Mouse (Mus musculus): ENCODE measurements around the gene Ttll11. TPM values are rescaled to one million over a fixed set of nuclear protein-coding genes. Genes with fewer than 3 reads are reported as not detected.

The Ttll11 gene
- polyA plus RNA-seq, 1 experiment from 2014 or later = 3.0 TPM

DNA sequence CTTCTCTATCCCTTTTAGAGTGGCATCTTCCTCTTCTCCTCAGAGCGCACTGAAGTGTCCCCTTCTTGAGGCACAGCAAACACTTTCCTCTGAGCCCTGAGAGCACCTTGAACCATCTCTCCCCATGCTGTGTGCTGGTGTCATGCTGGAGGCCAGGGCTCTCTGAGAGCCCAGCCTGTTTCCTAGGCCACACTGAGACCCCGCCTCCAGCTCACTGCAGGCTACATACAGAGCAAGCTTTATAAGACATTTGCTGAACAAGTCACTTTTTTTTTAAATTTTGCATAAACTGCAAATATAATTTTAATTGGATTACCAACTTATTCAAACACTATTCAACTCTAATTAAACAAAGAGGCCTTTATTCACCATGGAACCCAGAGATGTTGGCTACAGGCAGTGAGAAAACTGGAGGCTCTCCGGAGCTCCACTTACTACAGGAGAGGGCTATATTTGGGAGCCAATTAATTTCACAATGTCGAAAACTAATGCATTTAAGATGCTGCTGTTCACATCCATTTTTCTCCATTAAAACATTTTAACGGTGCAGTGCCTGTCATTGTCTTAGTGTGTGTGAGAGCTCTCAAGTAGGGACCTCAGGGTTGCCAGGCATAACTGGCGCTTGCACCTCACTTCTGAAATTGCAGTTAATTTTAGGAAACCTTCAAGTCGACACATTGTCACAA, 119.9 kb downstream of the Ttll11 start:
- ATAC-seq (ENCODE audit: low FRiP score) (no peak), DNase-seq (ENCODE audit: low spot score, missing footprints) (no peak)
- Histone ChIP-seq H3K4me1 (ENCODE audit: control insufficient read depth, insufficient read depth, low read length) (no peaks in the 10 kb centered on the region), H3K27me3 (ENCODE audit: control insufficient read depth, insufficient read depth, low read length) (no peaks in the 10 kb centered on the region), H3K4me2 (no peak overlapping the region), H3K9me3 (ENCODE audit: control insufficient read depth, low read length) (no peaks in the 10 kb centered on the region), H3K9ac (ENCODE audit: low read length) (no peak overlapping the region), H3K27ac (ENCODE audit: low read depth, low read length) (no peak overlapping the region), H3K4me3 (ENCODE audit: low read depth, low read length) (no peak overlapping the region), H3K36me3 (ENCODE audit: control insufficient read depth, insufficient read depth, low read length) (no peaks in the 10 kb centered on the region)
- 81% methylated on average over 7 of the region's 7 CpGs for WGBS

DNA sequence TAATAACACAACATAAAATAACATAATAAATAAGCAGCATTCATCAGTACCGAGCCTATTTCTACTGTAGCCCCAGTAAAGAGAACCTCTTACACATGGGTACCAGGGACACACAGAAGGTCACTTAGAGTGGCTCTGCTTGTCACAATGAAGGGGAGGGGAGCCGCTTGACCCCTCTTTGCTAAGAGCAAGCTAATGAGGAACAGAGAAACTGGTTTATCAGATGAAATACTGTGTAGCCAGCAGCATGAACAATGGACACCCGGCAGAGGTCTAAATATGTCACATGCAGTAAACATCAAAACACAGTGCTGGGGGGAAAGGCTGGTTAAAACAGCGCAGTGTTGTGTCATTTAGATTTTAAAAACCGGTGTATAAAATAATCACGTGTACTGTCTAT, 121.4 kb downstream of the Ttll11 start:
- Histone ChIP-seq H3K4me1 (ENCODE audit: control insufficient read depth, insufficient read depth, low read length) (no peaks in the 10 kb centered on the region), H3K4me2 (no peak overlapping the region), H3K4me3 (ENCODE audit: low read depth, low read length) (no peak overlapping the region), H3K9ac (ENCODE audit: low read length) (no peak overlapping the region), H3K36me3 (ENCODE audit: control insufficient read depth, insufficient read depth, low read length) (no peaks in the 10 kb centered on the region), H3K27ac (ENCODE audit: low read depth, low read length) (no peak overlapping the region), H3K27me3 (ENCODE audit: control insufficient read depth, insufficient read depth, low read length) (no peaks in the 10 kb centered on the region), H3K9me3 (ENCODE audit: control insufficient read depth, low read length) (no peaks in the 10 kb centered on the region)
- WGBS = 81% methylated on average over 6 of the region's 6 CpGs
- no peak for ATAC-seq (ENCODE audit: low FRiP score)
- no peak for DNase-seq (ENCODE audit: low spot score, missing footprints)

DNA sequence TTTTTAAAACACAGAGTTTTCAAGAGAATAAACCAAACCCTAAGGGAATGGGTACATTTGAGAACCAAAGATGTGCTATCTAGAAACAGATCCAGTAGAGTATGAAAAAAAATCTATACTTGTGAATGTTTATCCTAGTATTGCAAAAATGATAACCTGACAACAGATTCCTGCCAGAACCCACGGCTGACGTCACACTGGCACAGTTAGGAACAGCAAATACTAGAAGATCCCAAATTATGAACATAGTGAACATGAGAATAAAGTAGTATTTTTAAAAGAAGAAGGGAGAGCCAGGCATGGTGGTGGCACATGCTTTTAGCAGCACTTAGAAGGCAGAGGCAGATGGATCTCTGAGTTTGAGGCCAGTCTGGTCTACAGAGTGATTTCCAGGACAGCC, 122.8 kb downstream of the Ttll11 start:
- H3K9me3 ChIP-seq (ENCODE audit: control insufficient read depth, low read length) = no peaks in the 10 kb centered on the region
- H3K9ac ChIP-seq (ENCODE audit: low read length) = no peak overlapping the region
- H3K4me1 ChIP-seq (ENCODE audit: control insufficient read depth, insufficient read depth, low read length) = peaks cover 8% of the 10 kb centered on the region
- H3K4me3 ChIP-seq (ENCODE audit: low read depth, low read length) = no peak overlapping the region
- ATAC-seq (ENCODE audit: low FRiP score) = no peak
- no peaks in the 10 kb centered on the region for H3K36me3 ChIP-seq (ENCODE audit: control insufficient read depth, insufficient read depth, low read length)
- H3K27ac ChIP-seq (ENCODE audit: low read depth, low read length) = no peak overlapping the region
- no peak overlapping the region for H3K4me2 ChIP-seq
- WGBS = 81% methylated on average over 2 of the region's 2 CpGs
- no peaks in the 10 kb centered on the region for H3K27me3 ChIP-seq (ENCODE audit: control insufficient read depth, insufficient read depth, low read length)
- no peak for DNase-seq (ENCODE audit: low spot score, missing footprints)

DNA sequence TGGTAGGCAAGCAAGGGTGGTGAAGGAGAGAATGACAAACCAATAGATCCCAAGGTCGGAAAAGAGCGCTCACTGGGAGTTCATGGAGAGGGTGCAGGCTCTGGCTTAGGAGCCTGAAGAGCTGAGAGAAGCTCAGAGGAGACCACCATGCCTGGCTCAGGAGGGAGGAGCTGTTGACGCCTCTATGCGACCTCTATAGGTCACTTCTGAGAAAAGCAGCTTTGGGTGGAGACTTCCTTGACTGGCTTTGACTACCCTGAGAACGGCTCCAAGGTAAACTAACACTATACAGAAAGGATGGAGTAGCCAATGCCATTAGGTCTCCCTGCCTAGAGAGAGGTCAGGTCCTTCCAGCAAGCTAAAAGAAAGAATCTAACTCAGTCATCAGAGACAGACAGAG, 124.8 kb downstream of the Ttll11 start:
- no peak overlapping the region for H3K4me3 ChIP-seq (ENCODE audit: low read depth, low read length)
- H3K9ac ChIP-seq (ENCODE audit: low read length) = no peak overlapping the region
- H3K4me2 ChIP-seq = no peak overlapping the region
- DNase-seq (ENCODE audit: low spot score, missing footprints) (no peak), ATAC-seq (ENCODE audit: low FRiP score) (no peak)
- H3K27me3 ChIP-seq (ENCODE audit: control insufficient read depth, insufficient read depth, low read length) = peaks cover 3% of the 10 kb centered on the region; the same call in 1 of the 2 replicates
- 32% methylated on average over 5 of the region's 5 CpGs for WGBS
- H3K36me3 ChIP-seq (ENCODE audit: control insufficient read depth, insufficient read depth, low read length) = no peaks in the 10 kb centered on the region
- no peaks in the 10 kb centered on the region for H3K9me3 ChIP-seq (ENCODE audit: control insufficient read depth, low read length)
- peaks cover 12% of the 10 kb centered on the region for H3K4me1 ChIP-seq (ENCODE audit: control insufficient read depth, insufficient read depth, low read length)
- H3K27ac ChIP-seq (ENCODE audit: low read depth, low read length) = no peak overlapping the region

DNA sequence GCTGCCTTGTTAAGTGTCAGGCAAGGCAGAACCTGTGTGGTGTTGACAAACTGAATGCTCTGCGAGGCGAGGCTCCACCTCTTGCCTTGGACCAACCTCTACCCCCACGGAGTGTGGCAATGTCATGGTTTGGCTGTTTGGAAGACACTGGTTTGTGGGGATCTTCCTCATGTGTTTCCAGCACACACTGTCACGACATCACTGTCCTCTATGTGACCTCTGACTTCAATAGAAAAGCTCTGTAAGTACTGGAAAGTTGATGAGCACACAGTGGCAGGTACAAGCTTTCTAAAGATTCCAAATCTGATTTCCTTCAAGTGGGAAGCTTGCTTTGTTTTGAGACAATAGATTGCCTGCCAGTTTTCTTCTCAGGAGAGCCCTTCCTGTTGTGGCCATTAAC, 126.7 kb downstream of the Ttll11 start:
- H3K27me3 ChIP-seq (ENCODE audit: control insufficient read depth, insufficient read depth, low read length) = peaks cover 3% of the 10 kb centered on the region; the same call in 1 of the 2 replicates
- no peak overlapping the region for H3K27ac ChIP-seq (ENCODE audit: low read depth, low read length)
- DNase-seq (ENCODE audit: low spot score, missing footprints) = no peak
- H3K4me3 ChIP-seq (ENCODE audit: low read depth, low read length) = no peak overlapping the region
- WGBS = 68% methylated on average over 4 of the region's 4 CpGs
- H3K9me3 ChIP-seq (ENCODE audit: control insufficient read depth, low read length) = no peaks in the 10 kb centered on the region; the same call in 1 of the 2 replicates
- no peak overlapping the region for H3K9ac ChIP-seq (ENCODE audit: low read length)
- no peaks in the 10 kb centered on the region for H3K36me3 ChIP-seq (ENCODE audit: control insufficient read depth, insufficient read depth, low read length)
- ATAC-seq (ENCODE audit: low FRiP score) = no peak
- H3K4me2 ChIP-seq = no peak overlapping the region
- peaks cover 12% of the 10 kb centered on the region for H3K4me1 ChIP-seq (ENCODE audit: control insufficient read depth, insufficient read depth, low read length)

DNA sequence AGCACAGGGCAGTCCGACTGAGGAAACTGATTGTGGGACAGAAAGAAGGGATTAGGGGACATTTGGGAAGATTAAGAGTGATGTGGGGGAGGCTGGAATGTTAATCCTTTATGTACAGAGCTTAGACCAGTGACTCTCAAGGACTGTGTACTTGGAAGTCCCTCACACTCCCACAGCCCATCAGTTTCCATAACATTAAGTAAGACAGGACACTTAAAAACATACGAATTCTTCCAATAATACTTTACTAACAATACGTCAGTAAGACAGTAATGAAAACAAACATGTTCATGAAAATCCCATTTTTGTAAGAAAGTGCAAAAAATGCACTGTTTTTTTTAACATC, 127.6 kb downstream of the Ttll11 start:
- H3K4me3 ChIP-seq (ENCODE audit: low read depth, low read length) = no peak overlapping the region
- ATAC-seq (ENCODE audit: low FRiP score) (peak; percentile 64; the same call in 1 of the 2 replicates), DNase-seq (ENCODE audit: low spot score, missing footprints) (no peak)
- H3K27ac ChIP-seq (ENCODE audit: low read depth, low read length) = no peak overlapping the region; the same call in 1 of the 2 replicates
- no peak overlapping the region; the same call in 1 of the 2 replicates for H3K4me2 ChIP-seq
- no peaks in the 10 kb centered on the region for H3K36me3 ChIP-seq (ENCODE audit: control insufficient read depth, insufficient read depth, low read length)
- no peak overlapping the region for H3K9ac ChIP-seq (ENCODE audit: low read length)
- no peaks in the 10 kb centered on the region; the same call in 1 of the 2 replicates for H3K9me3 ChIP-seq (ENCODE audit: control insufficient read depth, low read length)
- WGBS = 24% methylated on average over 3 of the region's 3 CpGs
- H3K4me1 ChIP-seq (ENCODE audit: control insufficient read depth, insufficient read depth, low read length) = peaks cover 12% of the 10 kb centered on the region
- peaks cover 3% of the 10 kb centered on the region; the same call in 1 of the 2 replicates for H3K27me3 ChIP-seq (ENCODE audit: control insufficient read depth, insufficient read depth, low read length)

DNA sequence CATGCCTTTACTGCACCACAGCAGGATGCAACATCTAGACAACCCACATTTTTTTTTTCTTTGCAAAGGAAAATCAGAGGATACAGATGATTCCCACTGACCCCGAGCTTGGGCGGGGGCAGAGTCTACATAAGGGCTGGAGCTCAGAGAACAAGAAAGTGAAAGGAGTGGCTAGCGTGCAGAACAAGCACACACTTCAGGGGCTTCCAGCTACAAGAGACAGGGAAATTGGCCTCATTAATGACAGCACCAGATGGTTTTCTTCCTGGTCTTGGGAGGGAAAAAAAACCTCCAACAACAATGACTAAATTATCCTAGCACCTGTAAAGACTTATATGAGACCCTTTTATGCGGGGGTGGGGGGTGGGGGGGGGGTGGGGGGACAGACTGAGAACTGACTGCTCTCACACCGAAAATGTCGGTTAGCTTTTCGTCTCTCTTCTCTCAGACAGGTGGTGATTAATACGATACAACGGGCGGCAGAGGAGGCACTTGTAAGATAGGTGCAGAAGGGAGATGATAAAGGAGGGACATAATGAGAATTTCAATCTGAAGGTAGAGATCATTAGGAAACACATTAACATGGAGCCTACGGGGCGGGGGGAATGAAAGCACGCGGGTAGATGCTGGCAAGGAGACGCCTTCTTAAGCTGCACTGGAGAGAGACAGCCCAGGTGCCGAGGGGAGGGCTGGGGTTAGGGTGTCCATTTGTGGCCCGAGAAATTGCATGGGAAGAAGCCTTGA, 128.1 kb downstream of the Ttll11 start:
- ATAC-seq (ENCODE audit: low FRiP score) (peak; percentile 41; the same call in 1 of the 2 replicates), DNase-seq (ENCODE audit: low spot score, missing footprints) (no peak)
- no peaks in the 10 kb centered on the region; the same call in 1 of the 2 replicates for H3K9me3 ChIP-seq (ENCODE audit: control insufficient read depth, low read length)
- peaks cover 12% of the 10 kb centered on the region for H3K4me1 ChIP-seq (ENCODE audit: control insufficient read depth, insufficient read depth, low read length)
- 30% methylated on average over 17 of the region's 17 CpGs for WGBS
- peak overlapping the region; percentile 24; the same call in 1 of the 2 replicates for H3K4me2 ChIP-seq
- H3K27me3 ChIP-seq (ENCODE audit: control insufficient read depth, insufficient read depth, low read length) = peaks cover 3% of the 10 kb centered on the region; the same call in 1 of the 2 replicates
- H3K4me3 ChIP-seq (ENCODE audit: low read depth, low read length) = no peak overlapping the region
- no peaks in the 10 kb centered on the region for H3K36me3 ChIP-seq (ENCODE audit: control insufficient read depth, insufficient read depth, low read length)
- no peak overlapping the region for H3K9ac ChIP-seq (ENCODE audit: low read length)
- no peak overlapping the region; the same call in 1 of the 2 replicates for H3K27ac ChIP-seq (ENCODE audit: low read depth, low read length)

DNA sequence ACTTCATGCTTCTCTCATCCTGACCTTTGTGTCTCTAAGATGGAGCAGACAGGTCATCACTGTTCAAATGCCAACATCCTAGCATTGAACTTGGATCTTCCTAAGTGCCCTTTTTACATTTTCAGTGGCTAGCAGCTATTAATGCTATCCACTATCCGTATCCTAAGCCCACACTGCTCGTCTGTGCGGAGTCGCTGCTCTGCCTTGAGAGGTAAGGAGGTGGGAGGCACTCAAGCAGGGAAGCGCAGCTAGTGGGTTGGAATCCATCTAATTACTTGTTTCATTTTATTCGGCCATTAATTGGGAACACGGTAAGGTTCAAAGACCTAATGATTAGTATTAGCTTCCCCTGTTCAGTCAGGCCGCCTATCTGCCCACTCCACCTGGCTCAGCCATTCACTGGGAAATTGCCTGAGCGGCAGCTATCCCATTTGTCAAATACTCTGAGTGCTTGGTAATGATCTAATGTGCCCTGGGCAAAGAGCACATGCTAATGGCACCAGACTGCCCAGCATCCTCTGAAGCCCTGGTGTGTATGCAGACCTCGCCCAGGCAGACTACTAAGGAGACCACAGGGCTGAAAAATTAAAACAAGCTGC, 130.0 kb downstream of the Ttll11 start:
- H3K4me1 ChIP-seq (ENCODE audit: control insufficient read depth, insufficient read depth, low read length) = peaks cover 17% of the 10 kb centered on the region
- no peak overlapping the region for H3K4me2 ChIP-seq
- H3K9ac ChIP-seq (ENCODE audit: low read length) = no peak overlapping the region
- H3K4me3 ChIP-seq (ENCODE audit: low read depth, low read length) = no peak overlapping the region
- ATAC-seq (ENCODE audit: low FRiP score) = peak; percentile 33
- no peaks in the 10 kb centered on the region for H3K36me3 ChIP-seq (ENCODE audit: control insufficient read depth, insufficient read depth, low read length)
- DNase-seq (ENCODE audit: low spot score, missing footprints) = no peak
- no peaks in the 10 kb centered on the region; the same call in 1 of the 2 replicates for H3K9me3 ChIP-seq (ENCODE audit: control insufficient read depth, low read length)
- WGBS = 67% methylated on average over 10 of the region's 10 CpGs
- H3K27me3 ChIP-seq (ENCODE audit: control insufficient read depth, insufficient read depth, low read length) = peaks cover 3% of the 10 kb centered on the region; the same call in 1 of the 2 replicates
- H3K27ac ChIP-seq (ENCODE audit: low read depth, low read length) = no peak overlapping the region
